Mouse (Mus musculus) granulocyte monocyte progenitor cell, adult 5-6 weeks (primary cell): ENCODE measurements at regions not wholly inside any gene's neighbourhood (a gene's known extent, or its start where the extent isn't known, plus 50 kb on each side); places are given as distances from the start of the nearest gene placed in this dataset.

Source experiments
- ATAC-seq: replicated peaks from 2 replicates; pipeline ENCODE4 v1.8.0; 2016; ENCODE audit warnings: mild to moderate bottlenecking, moderate TSS enrichment, inconsistent platforms; ENCODE audit not compliant: poor library complexity, severe bottlenecking

GRCm38 (mm10) chr10:37400379-37400778, 261.7 kb upstream of the Marcks start:
- ATAC-seq, result 0 out of 2 replicates have a peak, but pooled peaks have one; percentile 22

GRCm38 (mm10) chr10:37397271-37397991, 258.7 kb upstream of the Marcks start:
- ATAC-seq, result peak; percentile 53

- no peak for ATAC-seq
Observed at GRCm38 (mm10) chr10:37390011-37390410, 251.3 kb upstream of the Marcks start.

- ATAC-seq, result no peak
Observed at GRCm38 (mm10) chr10:37386216-37386615, 247.5 kb upstream of the Marcks start.

- no peak for ATAC-seq
Observed at GRCm38 (mm10) chr10:37380024-37380423, 241.3 kb upstream of the Marcks start.

- ATAC-seq, result no peak
Observed at GRCm38 (mm10) chr10:37378002-37378702, 239.4 kb upstream of the Marcks start.

GRCm38 (mm10) chr10:37377258-37378001, 238.7 kb upstream of the Marcks start:
- ATAC-seq, result no peak

- peak; percentile 48 for ATAC-seq
Observed at GRCm38 (mm10) chr10:37376172-37376571, 237.5 kb upstream of the Marcks start.

- no peak for ATAC-seq
Observed at GRCm38 (mm10) chr10:37375648-37376047, 236.9 kb upstream of the Marcks start.

GRCm38 (mm10) chr10:37368997-37369679, 230.4 kb upstream of the Marcks start:
- no peak for ATAC-seq

- 0 out of 2 replicates have a peak, but pooled peaks have one; percentile 13 for ATAC-seq
Observed at GRCm38 (mm10) chr10:37367796-37368195, 229.1 kb upstream of the Marcks start.

- peak; percentile 97 for ATAC-seq
Observed at GRCm38 (mm10) chr10:37364506-37364905, 225.8 kb upstream of the Marcks start.

- no peak for ATAC-seq
Observed at GRCm38 (mm10) chr10:37360985-37361384, 222.3 kb upstream of the Marcks start.

GRCm38 (mm10) chr10:37358900-37359299, 220.2 kb upstream of the Marcks start:
- peak; percentile 72 for ATAC-seq

GRCm38 (mm10) chr10:37358334-37358733, 219.6 kb upstream of the Marcks start:
- no peak for ATAC-seq

- no peak for ATAC-seq
Observed at GRCm38 (mm10) chr10:37357304-37358060, 218.8 kb upstream of the Marcks start.

- ATAC-seq, result no peak
Observed at GRCm38 (mm10) chr10:37349261-37349660, 210.5 kb upstream of the Marcks start.

GRCm38 (mm10) chr10:37348416-37348815, 209.7 kb upstream of the Marcks start:
- ATAC-seq, result no peak

GRCm38 (mm10) chr10:37347661-37348060, 208.9 kb upstream of the Marcks start:
- no peak for ATAC-seq

- ATAC-seq, result no peak
Observed at GRCm38 (mm10) chr10:37342675-37343074, 204.0 kb upstream of the Marcks start.
